Mouse (Mus musculus): ENCODE measurements around the gene Cdkn2d. TPM values are rescaled to one million over a fixed set of nuclear protein-coding genes. Genes with fewer than 3 reads are reported as not detected.
A peak's percentile ranks its signal among the peaks of the same experiment; 100 is the strongest.
"Not testable (repeated sequence)": the region's sequence is repeated elsewhere in the genome, so short reads cannot be mapped to it uniquely, and the experiment has no call there.

Gene Cdkn2d
- polyA plus RNA-seq, 1 experiment from 2014 or later, result 58.6 TPM

DNA sequence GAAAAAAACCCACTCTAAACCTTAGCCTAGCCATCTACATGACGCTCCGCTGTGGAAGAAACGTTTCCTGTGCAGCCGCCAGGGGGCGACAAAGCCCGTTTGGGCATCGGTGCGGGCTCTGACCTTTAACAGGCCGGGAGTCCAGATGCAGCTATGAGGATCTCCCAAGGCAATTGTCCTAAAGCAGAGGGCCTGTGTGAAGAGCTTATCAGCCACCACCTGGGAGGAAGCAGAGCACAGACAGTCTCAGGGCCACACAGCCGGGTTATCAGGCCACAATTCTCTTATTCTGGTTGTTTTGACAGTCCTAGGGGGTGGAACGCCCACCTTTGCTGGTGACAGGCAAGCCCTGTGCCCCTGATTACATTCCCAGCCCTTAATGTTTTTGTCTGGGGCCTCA lies 22.2 kb upstream of the Cdkn2d start:
- Histone ChIP-seq H3K4me1 (replicated peaks; ENCODE audit: control insufficient read depth, insufficient read depth, low read length) (no peaks in the 10 kb centered on the region), H3K4me3 (ENCODE audit: low read depth, low read length) (no peak overlapping the region), H3K27ac (ENCODE audit: low read depth, low read length) (no peak overlapping the region), H3K36me3 (ENCODE audit: control insufficient read depth, insufficient read depth, low read length) (no peaks in the 10 kb centered on the region), H3K27me3 (ENCODE audit: control insufficient read depth, insufficient read depth, low read length) (peaks cover 11% of the 10 kb centered on the region), H3K9me3 (ENCODE audit: control insufficient read depth, low read length) (no peaks in the 10 kb centered on the region; the same call in 1 of the 2 replicates), H3K9ac (ENCODE audit: low read length) (no peak overlapping the region), H3K4me2 (ENCODE audit: low read depth, low read length, severe bottlenecking) (no peak overlapping the region)
- DNase-seq (ENCODE audit: low spot score) (peak; percentile 93), ATAC-seq (replicated peaks; ENCODE audit: low FRiP score) (peak; percentile 72; the same call in 1 of the 2 replicates)
- 7% methylated on average over 11 of the region's 11 CpGs for WGBS

DNA sequence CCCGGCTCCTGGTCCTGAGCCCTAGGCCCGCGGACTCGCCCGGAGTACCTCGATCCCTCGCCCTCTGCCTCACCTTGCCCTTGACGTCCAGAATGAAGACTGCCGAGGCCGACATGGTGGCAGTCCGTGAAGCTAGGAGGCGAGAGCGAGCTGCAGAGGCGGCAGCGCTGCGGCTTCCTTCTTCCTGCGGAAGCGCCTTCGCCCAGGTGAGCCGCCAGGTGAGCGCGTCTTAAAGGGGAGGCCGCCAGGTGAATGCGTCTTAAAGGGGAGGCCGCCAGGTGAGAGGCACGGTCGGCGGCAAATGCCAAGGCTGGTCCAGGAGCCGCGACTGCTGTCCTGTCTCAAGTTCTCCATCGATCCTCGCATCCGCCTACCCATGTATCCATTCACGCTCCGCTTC lies 20.9 kb upstream of the Cdkn2d start, which contains the start of gene Ap1m2:
Ap1m2 (minus strand) TSS at position 204 of the 400 bp plus-strand sequence.
- Histone ChIP-seq H3K4me3 (ENCODE audit: low read depth, low read length) (no peak within 1 kb of the TSS), H3K27me3 (ENCODE audit: control insufficient read depth, insufficient read depth, low read length) (peaks cover 11% of the 10 kb centered on the region), H3K36me3 (ENCODE audit: control insufficient read depth, insufficient read depth, low read length) (no peaks in the 10 kb centered on the region), H3K4me1 (replicated peaks; ENCODE audit: control insufficient read depth, insufficient read depth, low read length) (no peaks in the 10 kb centered on the region), H3K4me2 (ENCODE audit: low read depth, low read length, severe bottlenecking) (no peak within 1 kb of the TSS), H3K9ac (ENCODE audit: low read length) (no peak within 1 kb of the TSS), H3K27ac (ENCODE audit: low read depth, low read length) (no peak within 1 kb of the TSS), H3K9me3 (ENCODE audit: control insufficient read depth, low read length) (no peaks in the 10 kb centered on the region; the same call in 1 of the 2 replicates)
- 9% methylated on average over 29 of the region's 35 CpGs for WGBS
- ATAC-seq (replicated peaks; ENCODE audit: low FRiP score) (no peak), DNase-seq (ENCODE audit: low spot score) (peak; percentile 58)

DNA sequence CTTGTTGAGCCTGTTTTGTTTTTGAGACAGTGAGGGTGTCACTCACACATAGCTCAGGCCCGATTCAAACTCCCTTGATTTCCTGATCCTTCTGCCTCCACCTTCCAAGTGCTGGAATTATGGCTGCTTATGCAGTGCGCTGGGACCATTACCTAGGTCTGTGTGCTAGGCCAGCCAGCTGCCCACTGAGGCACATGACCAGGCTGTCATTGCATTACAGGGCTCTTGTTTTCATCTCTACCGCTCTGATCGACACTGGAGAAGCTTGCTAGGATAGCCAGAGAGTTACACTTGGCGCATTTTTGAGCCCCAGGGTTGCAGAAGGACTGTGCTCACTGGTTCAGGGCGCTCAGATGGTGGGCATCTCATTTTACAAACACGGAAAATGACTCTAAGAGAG lies 20.5 kb upstream of the Cdkn2d start:
- no peaks in the 10 kb centered on the region for H3K4me1 ChIP-seq (replicated peaks; ENCODE audit: control insufficient read depth, insufficient read depth, low read length)
- H3K9me3 ChIP-seq (ENCODE audit: control insufficient read depth, low read length), result no peaks in the 10 kb centered on the region; the same call in 1 of the 2 replicates
- no peak overlapping the region for H3K4me3 ChIP-seq (ENCODE audit: low read depth, low read length)
- no peak overlapping the region for H3K9ac ChIP-seq (ENCODE audit: low read length)
- DNase-seq (ENCODE audit: low spot score), result no peak
- no peak for ATAC-seq (replicated peaks; ENCODE audit: low FRiP score)
- 23% methylated on average over 7 of the region's 7 CpGs for WGBS
- no peak overlapping the region for H3K27ac ChIP-seq (ENCODE audit: low read depth, low read length)
- H3K27me3 ChIP-seq (ENCODE audit: control insufficient read depth, insufficient read depth, low read length), result peaks cover 11% of the 10 kb centered on the region
- no peak overlapping the region for H3K4me2 ChIP-seq (ENCODE audit: low read depth, low read length, severe bottlenecking)
- no peaks in the 10 kb centered on the region for H3K36me3 ChIP-seq (ENCODE audit: control insufficient read depth, insufficient read depth, low read length)

DNA sequence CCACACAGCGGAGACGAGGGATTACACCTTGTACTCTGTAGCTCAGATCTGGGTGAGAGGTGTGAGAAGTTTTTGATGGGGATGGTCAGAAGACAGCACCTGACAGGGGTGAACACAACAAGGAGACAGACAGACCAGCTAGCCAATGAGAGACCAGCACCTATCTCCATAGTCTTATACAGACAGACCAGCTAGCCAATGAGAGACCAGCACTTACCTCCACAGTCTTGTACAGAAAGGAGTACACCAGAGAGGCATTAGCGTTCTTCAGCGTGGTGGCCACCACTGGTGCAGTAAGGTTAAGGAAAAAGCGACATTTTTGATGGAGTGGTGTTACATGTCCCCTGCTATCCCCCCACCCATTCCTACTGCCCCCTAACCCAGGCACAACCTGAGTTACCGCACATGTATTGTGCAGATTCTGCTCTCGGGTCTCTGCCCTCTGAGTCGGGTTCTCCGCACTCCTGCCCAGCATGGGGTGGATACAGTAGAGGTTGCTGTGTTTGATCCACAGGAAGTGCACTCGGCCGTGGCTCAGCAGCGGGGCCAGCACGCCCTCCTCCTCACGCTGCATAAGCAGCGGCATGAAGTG lies 18.0 kb upstream of the Cdkn2d start:
- Histone ChIP-seq H3K36me3 (ENCODE audit: control insufficient read depth, insufficient read depth, low read length) (no peaks in the 10 kb centered on the region), H3K9me3 (ENCODE audit: control insufficient read depth, low read length) (no peaks in the 10 kb centered on the region; the same call in 1 of the 2 replicates), H3K27me3 (ENCODE audit: control insufficient read depth, insufficient read depth, low read length) (peaks cover 11% of the 10 kb centered on the region), H3K4me1 (replicated peaks; ENCODE audit: control insufficient read depth, insufficient read depth, low read length) (no peaks in the 10 kb centered on the region), H3K9ac (ENCODE audit: low read length) (no peak overlapping the region), H3K4me3 (ENCODE audit: low read depth, low read length) (no peak overlapping the region), H3K4me2 (ENCODE audit: low read depth, low read length, severe bottlenecking) (no peak overlapping the region), H3K27ac (ENCODE audit: low read depth, low read length) (no peak overlapping the region)
- WGBS, result 78% methylated on average over 15 of the region's 15 CpGs
- no peak for DNase-seq (ENCODE audit: low spot score)
- ATAC-seq (replicated peaks; ENCODE audit: low FRiP score), result no peak

DNA sequence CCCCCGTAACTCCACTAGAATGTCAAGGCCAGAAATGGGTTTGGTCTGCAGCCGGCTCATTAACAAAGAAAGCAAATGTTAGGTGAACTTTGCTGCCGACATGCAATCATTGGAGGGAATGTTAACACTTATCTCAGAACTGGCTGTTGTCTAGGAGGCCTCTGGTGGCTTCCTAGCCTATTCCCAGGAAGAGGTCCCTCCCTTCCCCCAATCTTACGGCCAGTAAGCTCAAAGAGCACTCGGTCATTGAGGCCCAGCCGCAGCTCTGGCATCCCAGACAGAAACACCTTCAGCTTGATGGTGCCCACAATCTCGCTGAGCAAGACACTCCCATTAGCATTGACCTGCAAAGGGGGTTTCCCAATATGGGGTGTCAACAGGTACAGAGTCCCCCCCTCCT lies 13.9 kb upstream of the Cdkn2d start:
- no peaks in the 10 kb centered on the region for H3K9me3 ChIP-seq (ENCODE audit: control insufficient read depth, low read length)
- ATAC-seq (replicated peaks; ENCODE audit: low FRiP score) (no peak), DNase-seq (ENCODE audit: low spot score) (no peak)
- no peaks in the 10 kb centered on the region for H3K27me3 ChIP-seq (ENCODE audit: control insufficient read depth, insufficient read depth, low read length)
- H3K4me1 ChIP-seq (replicated peaks; ENCODE audit: control insufficient read depth, insufficient read depth, low read length), result no peaks in the 10 kb centered on the region
- H3K4me3 ChIP-seq (ENCODE audit: low read depth, low read length), result no peak overlapping the region
- H3K36me3 ChIP-seq (ENCODE audit: control insufficient read depth, insufficient read depth, low read length), result no peaks in the 10 kb centered on the region
- 90% methylated on average over 7 of the region's 7 CpGs for WGBS
- H3K27ac ChIP-seq (ENCODE audit: low read depth, low read length), result no peak overlapping the region
- no peak overlapping the region for H3K4me2 ChIP-seq (ENCODE audit: low read depth, low read length, severe bottlenecking)
- no peak overlapping the region for H3K9ac ChIP-seq (ENCODE audit: low read length)

DNA sequence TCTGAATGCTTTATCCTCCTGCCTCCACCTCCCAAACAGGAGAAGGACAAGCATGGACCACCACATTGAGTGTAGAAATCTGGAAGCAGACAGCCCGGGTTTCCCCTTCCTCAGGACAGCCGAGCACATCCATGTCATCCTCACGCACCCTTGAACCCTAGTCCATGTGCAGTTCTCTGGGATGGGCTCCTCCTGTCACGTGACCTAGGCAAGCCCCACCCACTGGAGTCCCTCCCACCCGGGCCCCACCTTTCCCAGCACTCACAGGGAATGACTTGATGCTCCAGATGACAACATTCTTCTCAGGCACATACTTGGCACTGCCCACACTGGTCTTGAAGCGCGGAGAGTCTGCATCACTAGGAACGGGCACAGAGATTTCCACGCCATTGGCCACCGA lies 7.8 kb upstream of the Cdkn2d start:
- Histone ChIP-seq H3K4me1 (replicated peaks; ENCODE audit: control insufficient read depth, insufficient read depth, low read length) (no peaks in the 10 kb centered on the region), H3K36me3 (ENCODE audit: control insufficient read depth, insufficient read depth, low read length) (no peaks in the 10 kb centered on the region), H3K4me3 (ENCODE audit: low read depth, low read length) (no peak overlapping the region), H3K9ac (ENCODE audit: low read length) (no peak overlapping the region), H3K9me3 (ENCODE audit: control insufficient read depth, low read length) (no peaks in the 10 kb centered on the region), H3K27ac (ENCODE audit: low read depth, low read length) (no peak overlapping the region), H3K27me3 (ENCODE audit: control insufficient read depth, insufficient read depth, low read length) (no peaks in the 10 kb centered on the region), H3K4me2 (ENCODE audit: low read depth, low read length, severe bottlenecking) (no peak overlapping the region)
- DNase-seq (ENCODE audit: low spot score), result no peak
- no peak for ATAC-seq (replicated peaks; ENCODE audit: low FRiP score)
- 87% methylated on average over 10 of the region's 10 CpGs for WGBS

DNA sequence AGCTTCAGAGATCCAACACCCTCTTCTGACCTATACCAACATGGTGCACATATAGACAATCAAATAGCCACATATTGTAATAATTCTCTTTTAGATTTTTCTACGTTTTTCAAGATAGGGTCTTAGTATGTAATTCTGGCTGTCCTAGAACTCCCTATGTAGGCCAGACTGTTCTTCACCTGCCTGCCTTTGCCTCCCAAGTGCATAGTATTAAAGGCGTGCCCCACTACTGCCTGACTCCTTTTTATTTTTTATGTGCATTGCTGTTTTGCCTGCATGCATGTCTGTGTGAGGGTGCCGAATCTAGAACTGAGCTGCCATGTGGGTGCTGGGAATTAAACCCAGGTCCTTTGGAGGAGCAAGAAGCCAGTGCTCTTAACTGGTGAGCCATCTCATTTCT lies 1.1 kb upstream of the Cdkn2d start:
- Histone ChIP-seq H3K27ac (ENCODE audit: low read depth, low read length) (peak overlapping the region; percentile 6; the same call in 1 of the 2 replicates), H3K36me3 (ENCODE audit: control insufficient read depth, insufficient read depth, low read length) (no peaks in the 10 kb centered on the region), H3K4me1 (replicated peaks; ENCODE audit: control insufficient read depth, insufficient read depth, low read length) (peaks cover 3% of the 10 kb centered on the region; the same call in 1 of the 2 replicates), H3K4me3 (ENCODE audit: low read depth, low read length) (no peak overlapping the region), H3K4me2 (ENCODE audit: low read depth, low read length, severe bottlenecking) (peak overlapping the region; percentile 50; the same call in 1 of the 2 replicates), H3K27me3 (ENCODE audit: control insufficient read depth, insufficient read depth, low read length) (no peaks in the 10 kb centered on the region), H3K9ac (ENCODE audit: low read length) (no peak overlapping the region; the same call in 1 of the 2 replicates), H3K9me3 (ENCODE audit: control insufficient read depth, low read length) (no peaks in the 10 kb centered on the region)
- DNase-seq (ENCODE audit: low spot score) (no peak), ATAC-seq (replicated peaks; ENCODE audit: low FRiP score) (no peak)
- 94% methylated on average over 3 of the region's 3 CpGs for whole genome bisulfite sequencing

DNA sequence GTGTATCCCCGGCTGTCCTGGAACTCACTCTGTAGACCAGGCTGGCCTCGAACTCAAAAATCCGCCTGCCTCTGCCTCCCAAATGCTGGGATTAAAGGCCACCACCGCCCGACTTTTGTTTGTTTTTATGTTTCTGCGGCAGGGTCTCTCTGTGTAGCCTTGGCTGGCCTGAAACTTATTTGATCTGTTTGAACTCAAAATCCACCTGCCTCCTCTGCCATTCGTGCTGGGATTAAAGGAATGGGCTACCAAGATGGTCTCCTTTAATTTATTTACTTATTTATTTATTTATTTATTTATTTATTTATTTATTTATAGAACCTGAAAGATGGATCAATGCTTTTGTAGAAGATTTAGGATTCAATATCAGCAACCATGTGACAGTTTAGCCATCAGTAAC lies 661 bp upstream of the Cdkn2d start:
- not testable (repeated sequence) for H3K27me3 ChIP-seq (ENCODE audit: control insufficient read depth, insufficient read depth, low read length); H3K9me3 ChIP-seq (ENCODE audit: control insufficient read depth, low read length); ATAC-seq (replicated peaks; ENCODE audit: low FRiP score); H3K4me1 ChIP-seq (replicated peaks; ENCODE audit: control insufficient read depth, insufficient read depth, low read length); DNase-seq (ENCODE audit: low spot score); H3K36me3 ChIP-seq (ENCODE audit: control insufficient read depth, insufficient read depth, low read length)
- peak overlapping the region; percentile 77 for H3K4me3 ChIP-seq (ENCODE audit: low read depth, low read length)
- WGBS, result 22% methylated on average over 7 of the region's 7 CpGs
- H3K9ac ChIP-seq (ENCODE audit: low read length), result peak overlapping the region; percentile 59
- H3K4me2 ChIP-seq (ENCODE audit: low read depth, low read length, severe bottlenecking), result peak overlapping the region; percentile 50
- H3K27ac ChIP-seq (ENCODE audit: low read depth, low read length), result peak overlapping the region; percentile 91

DNA sequence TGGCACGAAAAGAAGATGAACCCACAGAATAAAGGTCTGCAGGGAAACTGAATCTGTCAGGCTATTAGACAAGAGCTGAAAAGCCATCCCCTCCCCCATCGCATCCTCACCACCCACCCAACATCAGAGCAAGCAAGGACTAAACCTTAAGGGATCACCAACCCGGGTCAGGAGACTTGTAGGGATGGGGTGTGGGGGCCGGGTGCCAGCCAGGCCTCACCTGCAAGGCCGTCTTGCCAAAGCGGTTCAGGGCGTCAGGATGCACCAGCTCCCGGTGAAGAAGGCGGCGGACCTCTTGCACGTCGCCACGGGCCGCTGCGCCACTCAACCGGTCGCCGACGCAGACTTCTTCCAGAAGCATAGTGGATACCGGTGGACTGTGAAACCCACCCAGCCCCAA lies 618 bp downstream of the Cdkn2d start:
- ATAC-seq (replicated peaks; ENCODE audit: low FRiP score), result no peak; the same call in 1 of the 2 replicates
- DNase-seq (ENCODE audit: low spot score), result no peak
- 0% methylated on average over 20 of the region's 20 CpGs for WGBS

More for the DNA sequence above, 618 bp downstream of the Cdkn2d start:
- peaks cover 8% of the 10 kb centered on the region for H3K4me1 ChIP-seq (replicated peaks; ENCODE audit: control insufficient read depth, insufficient read depth, low read length)
- no peaks in the 10 kb centered on the region for H3K27me3 ChIP-seq (ENCODE audit: control insufficient read depth, insufficient read depth, low read length)
- no peaks in the 10 kb centered on the region for H3K9me3 ChIP-seq (ENCODE audit: control insufficient read depth, low read length)
- peak overlapping the region; percentile 79 for H3K9ac ChIP-seq (ENCODE audit: low read length)
- peak overlapping the region; percentile 77 for H3K4me3 ChIP-seq (ENCODE audit: low read depth, low read length)
- H3K27ac ChIP-seq (ENCODE audit: low read depth, low read length), result peak overlapping the region; percentile 58
- H3K36me3 ChIP-seq (ENCODE audit: control insufficient read depth, insufficient read depth, low read length), result no peaks in the 10 kb centered on the region
- peak overlapping the region; percentile 78 for H3K4me2 ChIP-seq (ENCODE audit: low read depth, low read length, severe bottlenecking)

Measured in forebrain, embryonic 11.5 days (tissue).